Mouse (Mus musculus) cerebellum, adult 2 months (tissue): ENCODE measurements around the gene Dbndd1.

Experiments
- CTCF ChIP-seq: fragments of 200-500 bp; IDR thresholded peaks from 2 replicates; pipeline ENCODE4 v1.5.1; 2011; ENCODE audit warnings: low read depth, mild to moderate bottlenecking, control low read depth, low read length, moderate library complexity, borderline replicate concordance; ENCODE audit not compliant: insufficient read depth
- POLR2A ChIP-seq: fragments of 200-500 bp; IDR thresholded peaks from 2 replicates; pipeline ENCODE4 v1.6.1; 2011; ENCODE audit warnings: low read length, control low read depth, borderline replicate concordance; ENCODE audit not compliant: insufficient read depth

DNA sequence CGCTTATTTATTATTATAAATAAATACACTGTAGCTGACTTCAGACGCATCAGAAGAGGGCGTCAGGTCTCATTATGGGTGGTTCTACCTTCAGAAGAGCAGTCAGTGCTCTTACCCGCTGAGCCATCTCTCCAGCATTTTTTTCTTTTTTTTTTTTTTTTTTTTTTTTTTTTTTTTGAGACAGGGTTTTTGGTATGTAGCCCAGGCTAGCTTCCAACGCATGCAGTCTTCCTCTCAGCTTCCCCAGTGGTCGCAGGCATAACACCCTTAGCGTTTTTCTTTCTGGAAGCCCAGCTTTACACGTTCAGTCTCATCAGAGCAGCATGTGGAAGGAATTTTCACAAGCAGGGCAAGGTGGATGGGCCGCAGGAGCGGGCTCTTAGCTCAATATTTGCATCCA, 2.9 kb upstream of the Dbndd1 start:
- TF ChIP-seq CTCF = no peak
- TF ChIP-seq POLR2A = no peak
